In genomic region chr4:45558211-45558610, GRCm38 (mm10) we compare ENCODE assay signal across 20 mouse cellular contexts.
"Had no signal": no experiment of that assay in that cellular context is flagged by ENCODE, and none has a peak within 500 bp of the region (broad histone marks: within the 10 kb centered on the region; RNA-seq: fewer than 3 reads in every experiment).

No protein-coding gene starts in this region.

- H3K4me3 ChIP-seq: kidney, embryonic 15.5 days; limb, embryonic 12.5 days; limb, embryonic 15.5 days; midbrain, embryonic 12.5 days; midbrain, embryonic 15.5 days; neural tube, embryonic 12.5 days; neural tube, embryonic 15.5 days had no signal

- H3K27ac ChIP-seq: kidney, embryonic 15.5 days; limb, embryonic 12.5 days; limb, embryonic 15.5 days; liver, embryonic 14.5 days; macrophage; midbrain, embryonic 12.5 days; midbrain, embryonic 15.5 days; neural tube, embryonic 12.5 days; neural tube, embryonic 15.5 days; stomach, postnatal 0 days had no signal

- DNase-seq: kidney, postnatal 10 days; kidney, postnatal 36 days; liver, postnatal 0 days; lung, embryonic 14.5 days; right cerebral cortex, adult 18-20 months; right cerebral cortex, postnatal 14 days; right cerebral cortex, postnatal 4 days; thymus, adult 2 months; thymus, postnatal 14 days; thymus, postnatal 4 days had no signal
